Mouse (Mus musculus) spleen, postnatal 36 days (tissue): ENCODE measurements around the gene Nqo1.

Experiments used
- DNase-seq, 2 experiments: peaks; one replicate each; pipeline ENCODE4 v3.0.0; 2022; ENCODE audit warnings: low spot score in 2 of 2, mixed read lengths in 1 of 2

Gene Nqo1

GRCm38 (mm10) chr8:107405935-107406334 lies 2.9 kb upstream of the Nqo1 start:
- no peak for DNase-seq

- no peak for DNase-seq
These were observed 1.1 kb upstream of the Nqo1 start for GRCm38 (mm10) chr8:107404057-107404456.

GRCm38 (mm10) chr8:107401866-107402265 lies 1.1 kb downstream of the Nqo1 start:
- DNase-seq, result no peak

GRCm38 (mm10) chr8:107399495-107399894 lies 3.5 kb downstream of the Nqo1 start:
- DNase-seq, result no peak

GRCm38 (mm10) chr8:107397665-107398064 lies 5.3 kb downstream of the Nqo1 start:
- DNase-seq, result no peak

- DNase-seq, result no peak
These were observed 6.8 kb downstream of the Nqo1 start for GRCm38 (mm10) chr8:107396106-107396670.

GRCm38 (mm10) chr8:107395397-107395796 lies 7.6 kb downstream of the Nqo1 start:
- DNase-seq, result no peak

- no peak for DNase-seq
These were observed 11.9 kb downstream of the Nqo1 start for GRCm38 (mm10) chr8:107391136-107391516.

GRCm38 (mm10) chr8:107390476-107391135 lies 12.4 kb downstream of the Nqo1 start:
- no peak for DNase-seq

- no peak for DNase-seq
These were observed 13.4 kb downstream of the Nqo1 start for GRCm38 (mm10) chr8:107389557-107389956.

- DNase-seq, result no peak
These were observed 15.1 kb downstream of the Nqo1 start for GRCm38 (mm10) chr8:107387861-107388260.

- DNase-seq, result peak in 1 of 2 experiments; percentile 21
These were observed 16.4 kb downstream of the Nqo1 start for GRCm38 (mm10) chr8:107386642-107387041.

GRCm38 (mm10) chr8:107386171-107386570 lies 16.8 kb downstream of the Nqo1 start:
- DNase-seq, result peak in 1 of 2 experiments; percentile 10

- no peak for DNase-seq
These were observed 17.9 kb downstream of the Nqo1 start for GRCm38 (mm10) chr8:107385063-107385462.

- DNase-seq, result no peak
These were observed 18.4 kb downstream of the Nqo1 start for GRCm38 (mm10) chr8:107384651-107385050.

- DNase-seq, result no peak
These were observed 20.1 kb downstream of the Nqo1 start for GRCm38 (mm10) chr8:107382898-107383297.

GRCm38 (mm10) chr8:107381666-107382065 lies 21.3 kb downstream of the Nqo1 start:
- DNase-seq, result no peak

GRCm38 (mm10) chr8:107380734-107381133 lies 22.3 kb downstream of the Nqo1 start:
- no peak for DNase-seq

- DNase-seq, result no peak
These were observed 25.7 kb downstream of the Nqo1 start for GRCm38 (mm10) chr8:107377346-107377745.

GRCm38 (mm10) chr8:107370311-107370710 lies 32.7 kb downstream of the Nqo1 start:
- DNase-seq, result no peak
